Mouse (Mus musculus): ENCODE measurements around the gene Myo18b. TPM values are rescaled to one million over a fixed set of nuclear protein-coding genes. Genes with fewer than 3 reads are reported as not detected.

The Myo18b gene
- polyA plus RNA-seq, 1 experiment from 2014 or later = 1.3 TPM

DNA sequence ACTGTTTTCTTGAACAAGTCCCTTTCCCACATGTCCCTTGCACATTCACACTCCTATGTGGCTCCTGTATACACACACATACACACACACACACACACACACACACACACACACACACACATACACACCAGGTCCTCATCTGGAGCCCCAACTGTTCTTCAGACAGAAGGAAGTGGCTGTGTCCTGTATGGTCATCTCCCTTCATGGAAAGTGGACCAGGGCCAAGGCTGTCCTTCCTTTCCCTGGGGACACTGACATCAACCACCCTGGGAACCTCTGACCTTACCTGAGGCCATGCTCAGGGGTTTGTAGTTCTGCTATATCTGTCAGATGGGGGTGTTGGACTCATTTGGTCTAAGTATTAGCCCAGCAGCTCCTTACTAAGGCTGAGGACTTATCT lies 3.8 kb downstream of the Myo18b start:
- ATAC-seq (ENCODE audit: low read depth) = no peak
- Histone ChIP-seq H3K9ac (replicated peaks; ENCODE audit: low read depth, low read length) (no peak overlapping the region), H3K9me3 (ENCODE audit: control insufficient read depth, low read length) (no peaks in the 10 kb centered on the region), H3K4me1 (ENCODE audit: control insufficient read depth, insufficient read depth, low read length) (no peaks in the 10 kb centered on the region), H3K36me3 (ENCODE audit: control insufficient read depth, insufficient read depth, low read length) (no peaks in the 10 kb centered on the region), H3K27me3 (ENCODE audit: control insufficient read depth, insufficient read depth, low read length) (no peaks in the 10 kb centered on the region), H3K4me2 (ENCODE audit: low read depth, low read length) (no peak overlapping the region), H3K27ac (ENCODE audit: low read depth, low read length) (no peak overlapping the region), H3K4me3 (ENCODE audit: low read depth, low read length) (no peak overlapping the region)

DNA sequence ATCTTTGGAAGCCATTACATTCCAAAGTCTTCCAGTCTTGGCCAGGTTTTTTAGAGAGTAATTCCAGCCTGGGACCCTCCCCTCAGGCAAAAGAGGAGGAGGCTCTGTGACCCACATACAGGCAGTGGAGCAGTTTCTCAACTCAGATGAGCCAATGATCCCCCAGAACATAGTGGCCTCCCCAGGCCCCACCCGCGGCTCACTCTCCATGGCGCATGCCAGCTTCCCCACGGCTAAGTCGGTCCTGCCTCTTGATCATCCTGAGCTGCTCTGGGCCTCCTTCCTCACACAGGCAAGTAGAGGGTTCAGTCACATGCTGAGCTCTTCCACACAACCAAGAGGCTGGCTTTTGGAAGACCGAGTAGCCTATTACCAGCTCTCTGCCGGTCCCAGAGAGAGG lies 7.5 kb downstream of the Myo18b start:
- Histone ChIP-seq H3K27ac (ENCODE audit: low read depth, low read length) (no peak overlapping the region), H3K4me3 (ENCODE audit: low read depth, low read length) (no peak overlapping the region), H3K27me3 (ENCODE audit: control insufficient read depth, insufficient read depth, low read length) (no peaks in the 10 kb centered on the region), H3K4me2 (ENCODE audit: low read depth, low read length) (no peak overlapping the region), H3K9ac (replicated peaks; ENCODE audit: low read depth, low read length) (no peak overlapping the region), H3K9me3 (ENCODE audit: control insufficient read depth, low read length) (no peaks in the 10 kb centered on the region), H3K4me1 (ENCODE audit: control insufficient read depth, insufficient read depth, low read length) (no peaks in the 10 kb centered on the region), H3K36me3 (ENCODE audit: control insufficient read depth, insufficient read depth, low read length) (no peaks in the 10 kb centered on the region)
- no peak for ATAC-seq (ENCODE audit: low read depth)
- 67% methylated on average over 7 of the region's 7 CpGs for WGBS

DNA sequence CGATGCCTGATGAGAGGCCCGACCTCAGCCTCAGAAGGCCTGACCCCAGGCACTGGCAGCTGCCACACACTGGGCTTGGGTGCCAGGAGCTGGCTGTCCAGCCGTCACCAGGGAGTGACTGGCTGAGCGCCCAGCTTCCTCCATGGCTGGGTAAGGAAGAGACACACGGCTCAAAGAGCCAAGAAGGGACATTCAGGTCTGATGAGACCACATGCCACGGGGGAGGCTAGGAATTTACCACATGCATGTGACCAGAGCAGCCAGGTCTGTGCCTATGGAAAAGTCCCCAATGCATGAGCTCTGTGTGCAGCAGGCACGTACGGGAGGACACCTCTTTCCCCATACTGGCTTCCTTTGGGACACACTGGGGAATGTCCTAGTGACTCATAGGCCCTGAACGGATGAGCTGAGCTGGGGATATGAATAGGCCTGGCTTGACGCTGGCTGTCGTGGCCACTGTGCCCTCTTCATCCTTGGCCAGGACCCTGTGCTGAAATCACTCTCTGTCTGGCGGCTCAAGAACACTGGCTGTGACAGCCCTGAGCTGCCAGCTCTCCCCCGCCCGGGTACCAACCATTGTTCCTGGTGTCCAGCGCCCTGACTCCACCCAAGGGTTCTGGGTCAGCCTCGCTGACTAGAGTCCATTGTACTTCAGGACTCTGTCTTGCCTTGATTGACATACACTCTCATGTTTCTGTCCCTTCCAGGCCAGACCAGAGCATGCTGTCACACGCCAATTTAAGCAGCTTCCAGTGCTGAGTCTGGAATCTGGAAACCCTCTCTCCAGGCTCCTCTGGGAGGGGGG lies 9.3 kb downstream of the Myo18b start:
- WGBS = 65% methylated on average over 17 of the region's 17 CpGs
- no peak for ATAC-seq (ENCODE audit: low read depth)
- no peaks in the 10 kb centered on the region for H3K4me1 ChIP-seq (ENCODE audit: control insufficient read depth, insufficient read depth, low read length)
- no peaks in the 10 kb centered on the region for H3K27me3 ChIP-seq (ENCODE audit: control insufficient read depth, insufficient read depth, low read length)
- no peak overlapping the region for H3K4me2 ChIP-seq (ENCODE audit: low read depth, low read length)
- no peaks in the 10 kb centered on the region for H3K36me3 ChIP-seq (ENCODE audit: control insufficient read depth, insufficient read depth, low read length)
- no peak overlapping the region for H3K4me3 ChIP-seq (ENCODE audit: low read depth, low read length)
- no peak overlapping the region for H3K27ac ChIP-seq (ENCODE audit: low read depth, low read length)
- H3K9ac ChIP-seq (replicated peaks; ENCODE audit: low read depth, low read length) = no peak overlapping the region
- H3K9me3 ChIP-seq (ENCODE audit: control insufficient read depth, low read length) = no peaks in the 10 kb centered on the region

DNA sequence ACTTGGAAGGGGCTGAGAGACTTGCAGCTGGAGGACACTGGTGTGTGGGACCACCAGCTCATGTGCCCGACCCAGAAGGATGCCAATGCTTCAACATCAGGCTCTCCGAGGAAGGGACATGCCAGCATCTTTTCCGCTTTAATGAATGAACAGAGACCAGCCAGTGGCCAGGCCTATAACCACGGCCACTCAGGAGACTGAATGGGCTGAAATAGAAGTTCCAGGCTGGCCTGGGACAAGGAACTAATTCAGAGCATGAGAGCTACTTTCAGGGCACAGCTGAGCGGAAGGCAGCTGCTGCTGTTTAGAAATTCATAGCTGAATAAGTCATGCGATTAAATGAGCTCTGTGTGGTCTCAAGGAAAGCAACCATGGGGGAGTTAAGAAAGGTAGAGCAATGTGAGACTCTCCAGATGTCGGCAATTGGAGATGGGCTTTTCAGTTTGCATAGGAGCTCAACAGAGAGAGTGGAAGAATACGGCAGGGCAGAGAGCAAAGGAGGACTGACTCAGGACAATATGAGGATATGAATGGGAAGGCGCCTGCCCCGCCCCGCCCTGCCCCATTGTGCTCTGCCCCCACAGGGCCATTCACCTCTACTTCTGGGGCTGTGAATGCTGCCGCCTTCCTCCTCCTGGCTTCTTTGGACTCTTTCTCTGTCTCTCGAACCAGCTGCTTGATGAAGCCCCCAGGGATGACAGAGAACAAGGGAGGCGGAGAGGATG lies 18.6 kb downstream of the Myo18b start:
- Histone ChIP-seq H3K9me3 (ENCODE audit: control insufficient read depth, low read length) (no peaks in the 10 kb centered on the region), H3K4me1 (ENCODE audit: control insufficient read depth, insufficient read depth, low read length) (no peaks in the 10 kb centered on the region), H3K4me3 (ENCODE audit: low read depth, low read length) (no peak overlapping the region), H3K9ac (replicated peaks; ENCODE audit: low read depth, low read length) (no peak overlapping the region), H3K4me2 (ENCODE audit: low read depth, low read length) (no peak overlapping the region), H3K27me3 (ENCODE audit: control insufficient read depth, insufficient read depth, low read length) (no peaks in the 10 kb centered on the region), H3K27ac (ENCODE audit: low read depth, low read length) (no peak overlapping the region), H3K36me3 (ENCODE audit: control insufficient read depth, insufficient read depth, low read length) (no peaks in the 10 kb centered on the region)
- ATAC-seq (ENCODE audit: low read depth) = no peak
- WGBS = 29% methylated on average over 14 of the region's 14 CpGs

DNA sequence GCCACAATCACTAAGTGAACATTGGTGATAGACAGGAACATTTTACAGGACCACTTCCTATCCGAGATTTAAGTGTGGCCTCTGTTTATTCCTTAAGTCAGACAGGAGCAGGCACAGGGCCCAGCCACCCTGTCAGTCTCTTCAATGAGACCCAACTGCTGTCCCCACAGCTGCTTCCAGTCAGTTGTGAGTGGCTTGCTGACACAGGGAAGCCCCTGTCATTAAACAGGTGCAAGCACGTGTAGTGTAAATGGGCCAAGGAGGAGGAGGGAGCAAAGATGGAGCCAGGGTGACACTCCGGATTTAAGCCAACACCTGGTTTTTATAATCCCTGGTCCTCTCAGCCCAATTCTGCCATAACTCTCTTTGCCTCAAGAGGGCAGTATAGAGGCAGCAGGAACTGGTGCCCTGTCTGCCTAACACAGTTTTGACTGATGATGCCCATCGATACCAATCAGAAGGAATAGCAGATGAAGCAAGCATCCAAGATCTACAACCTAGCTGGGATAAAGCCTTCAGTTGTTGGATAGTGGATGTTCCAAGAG lies 19.2 kb downstream of the Myo18b start:
- Histone ChIP-seq H3K4me3 (ENCODE audit: low read depth, low read length) (no peak overlapping the region), H3K27me3 (ENCODE audit: control insufficient read depth, insufficient read depth, low read length) (no peaks in the 10 kb centered on the region), H3K9ac (replicated peaks; ENCODE audit: low read depth, low read length) (no peak overlapping the region), H3K9me3 (ENCODE audit: control insufficient read depth, low read length) (no peaks in the 10 kb centered on the region), H3K4me1 (ENCODE audit: control insufficient read depth, insufficient read depth, low read length) (no peaks in the 10 kb centered on the region), H3K36me3 (ENCODE audit: control insufficient read depth, insufficient read depth, low read length) (no peaks in the 10 kb centered on the region), H3K27ac (ENCODE audit: low read depth, low read length) (no peak overlapping the region), H3K4me2 (ENCODE audit: low read depth, low read length) (no peak overlapping the region)
- no peak for ATAC-seq (ENCODE audit: low read depth)
- WGBS = 35% methylated on average over 4 of the region's 4 CpGs

DNA sequence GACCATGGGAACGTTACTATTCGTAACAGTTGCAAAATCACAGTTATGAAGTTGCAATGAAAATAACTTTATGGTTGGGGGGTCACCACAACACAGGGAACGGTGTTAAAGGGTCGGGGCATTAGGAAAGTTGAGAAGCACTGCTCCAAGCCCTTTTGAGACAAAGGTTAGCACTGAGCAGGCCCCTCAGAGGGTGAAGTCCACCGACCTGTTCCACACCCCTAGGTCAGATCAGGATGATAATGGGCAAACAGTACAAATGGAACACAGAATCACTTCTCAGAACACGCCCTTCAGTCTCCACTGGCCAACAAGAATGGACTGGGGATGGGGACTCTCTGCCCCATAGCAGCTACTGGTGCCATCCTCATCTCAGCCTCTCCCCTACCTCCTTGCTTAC lies 23.2 kb downstream of the Myo18b start:
- 87% methylated on average over 6 of the region's 6 CpGs for WGBS
- ATAC-seq (ENCODE audit: low read depth) = no peak
- H3K4me2 ChIP-seq (ENCODE audit: low read depth, low read length) = no peak overlapping the region
- no peaks in the 10 kb centered on the region for H3K27me3 ChIP-seq (ENCODE audit: control insufficient read depth, insufficient read depth, low read length)
- no peak overlapping the region for H3K9ac ChIP-seq (replicated peaks; ENCODE audit: low read depth, low read length)
- no peaks in the 10 kb centered on the region for H3K9me3 ChIP-seq (ENCODE audit: control insufficient read depth, low read length)
- H3K27ac ChIP-seq (ENCODE audit: low read depth, low read length) = no peak overlapping the region
- H3K4me3 ChIP-seq (ENCODE audit: low read depth, low read length) = no peak overlapping the region
- no peaks in the 10 kb centered on the region for H3K36me3 ChIP-seq (ENCODE audit: control insufficient read depth, insufficient read depth, low read length)
- H3K4me1 ChIP-seq (ENCODE audit: control insufficient read depth, insufficient read depth, low read length) = no peaks in the 10 kb centered on the region

DNA sequence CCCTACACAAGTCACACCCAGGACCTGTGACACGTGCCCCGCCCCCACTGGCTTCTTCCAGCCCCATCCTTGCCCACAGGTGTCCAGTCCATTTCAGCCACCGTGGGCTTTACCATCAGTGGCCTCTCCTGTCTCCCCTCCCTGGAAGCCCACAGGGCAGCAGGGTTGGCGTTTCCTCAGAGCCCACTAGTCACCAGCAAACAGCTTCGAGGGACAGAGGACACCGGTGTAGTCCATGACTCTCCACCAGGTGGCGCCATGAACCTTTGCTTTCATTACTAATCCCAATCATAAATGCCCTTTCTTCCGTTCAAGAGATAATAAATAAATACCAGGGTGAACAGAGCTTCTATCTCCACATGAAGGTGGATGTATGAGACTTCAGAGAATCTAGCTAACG lies 25.4 kb downstream of the Myo18b start:
- Histone ChIP-seq H3K27me3 (ENCODE audit: control insufficient read depth, insufficient read depth, low read length) (no peaks in the 10 kb centered on the region), H3K4me2 (ENCODE audit: low read depth, low read length) (no peak overlapping the region), H3K9ac (replicated peaks; ENCODE audit: low read depth, low read length) (no peak overlapping the region), H3K27ac (ENCODE audit: low read depth, low read length) (no peak overlapping the region), H3K9me3 (ENCODE audit: control insufficient read depth, low read length) (no peaks in the 10 kb centered on the region), H3K4me1 (ENCODE audit: control insufficient read depth, insufficient read depth, low read length) (no peaks in the 10 kb centered on the region), H3K36me3 (ENCODE audit: control insufficient read depth, insufficient read depth, low read length) (no peaks in the 10 kb centered on the region), H3K4me3 (ENCODE audit: low read depth, low read length) (no peak overlapping the region)
- 19% methylated on average over 9 of the region's 9 CpGs for WGBS
- ATAC-seq (ENCODE audit: low read depth) = 0 out of 2 replicates have a peak, but pooled peaks have one; percentile 52

DNA sequence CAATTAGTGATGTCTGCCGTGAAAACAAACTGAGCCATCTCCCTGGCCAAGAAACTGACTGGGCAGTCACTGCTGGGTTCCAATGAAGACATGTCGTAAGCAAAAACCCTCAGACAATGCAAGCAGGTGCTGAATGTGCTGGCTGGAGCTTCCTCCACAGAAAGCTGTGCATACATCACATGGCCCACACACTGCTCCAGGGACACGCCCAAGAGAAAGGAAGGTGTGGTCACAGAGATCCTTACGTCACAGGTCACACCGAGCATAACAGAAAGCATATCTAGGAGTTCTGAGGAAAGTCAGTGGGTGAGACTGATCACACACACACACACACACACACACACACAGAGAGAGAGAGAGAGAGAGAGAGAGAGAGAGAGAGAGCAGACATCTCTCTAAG lies 27.5 kb downstream of the Myo18b start:
- H3K27me3 ChIP-seq (ENCODE audit: control insufficient read depth, insufficient read depth, low read length) = no peaks in the 10 kb centered on the region
- no peak for ATAC-seq (ENCODE audit: low read depth)
- 83% methylated on average over 5 of the region's 5 CpGs for WGBS

DNA sequence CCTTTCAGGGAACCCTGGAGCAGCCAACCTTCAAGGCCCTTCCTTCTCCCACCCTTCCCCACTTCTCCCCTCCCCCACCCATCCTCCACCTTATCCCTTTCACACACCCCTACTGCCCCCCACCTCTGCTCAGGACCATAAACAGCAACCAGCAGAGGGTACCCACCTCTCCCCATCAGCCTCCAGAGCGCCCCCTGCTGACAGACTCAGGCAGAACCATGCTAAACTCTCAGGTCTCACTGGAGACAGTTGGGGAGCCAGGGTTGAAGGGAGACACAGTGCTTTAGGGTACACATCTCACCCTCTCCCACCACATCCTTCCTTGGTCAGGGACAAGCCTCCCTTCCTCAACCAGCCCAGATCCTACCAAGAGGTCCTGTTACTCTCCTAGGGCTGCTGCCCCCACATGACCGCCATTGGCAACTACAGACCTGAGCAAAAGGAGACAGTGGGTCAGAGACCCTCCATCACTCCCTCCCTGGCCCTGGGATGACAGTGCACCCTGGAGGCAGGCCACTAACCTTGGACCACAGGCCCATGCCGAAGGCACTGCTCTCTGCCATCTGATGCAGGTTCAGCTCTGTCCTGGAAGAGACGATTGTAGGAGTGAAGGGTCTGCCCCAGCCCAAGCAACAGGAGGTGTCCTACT lies 31.3 kb downstream of the Myo18b start:
- Histone ChIP-seq H3K4me2 (ENCODE audit: low read depth, low read length) (no peak overlapping the region), H3K9me3 (ENCODE audit: control insufficient read depth, low read length) (no peaks in the 10 kb centered on the region), H3K36me3 (ENCODE audit: control insufficient read depth, insufficient read depth, low read length) (no peaks in the 10 kb centered on the region), H3K27ac (ENCODE audit: low read depth, low read length) (no peak overlapping the region), H3K4me3 (ENCODE audit: low read depth, low read length) (no peak overlapping the region), H3K4me1 (ENCODE audit: control insufficient read depth, insufficient read depth, low read length) (no peaks in the 10 kb centered on the region; the same call in 1 of the 2 replicates), H3K27me3 (ENCODE audit: control insufficient read depth, insufficient read depth, low read length) (no peaks in the 10 kb centered on the region), H3K9ac (replicated peaks; ENCODE audit: low read depth, low read length) (no peak overlapping the region)
- WGBS = 57% methylated on average over 4 of the region's 4 CpGs
- no peak for ATAC-seq (ENCODE audit: low read depth)

More for the DNA sequence above, 27.5 kb downstream of the Myo18b start:
- H3K4me3 ChIP-seq (ENCODE audit: low read depth, low read length) = no peak overlapping the region
- no peak overlapping the region for H3K9ac ChIP-seq (replicated peaks; ENCODE audit: low read depth, low read length)
- H3K36me3 ChIP-seq (ENCODE audit: control insufficient read depth, insufficient read depth, low read length) = no peaks in the 10 kb centered on the region
- H3K4me1 ChIP-seq (ENCODE audit: control insufficient read depth, insufficient read depth, low read length) = no peaks in the 10 kb centered on the region
- no peak overlapping the region for H3K27ac ChIP-seq (ENCODE audit: low read depth, low read length)
- no peak overlapping the region for H3K4me2 ChIP-seq (ENCODE audit: low read depth, low read length)
- no peaks in the 10 kb centered on the region for H3K9me3 ChIP-seq (ENCODE audit: control insufficient read depth, low read length)
